Mouse (Mus musculus) ES-Bruce4 (cell line): ENCODE results near the gene Slit3.

Source experiments
- CTCF ChIP-seq: IDR thresholded peaks from one replicate; pipeline ENCODE4 v1.8.1; 2011; ENCODE audit warnings: low read depth, low read length
- EP300 ChIP-seq: IDR thresholded peaks from 2 replicates; pipeline ENCODE4 v1.6.1; 2011; ENCODE audit warnings: low read depth, low read length; ENCODE audit not compliant: insufficient read depth
- POLR2A ChIP-seq: IDR thresholded peaks from one replicate; pipeline ENCODE4 v1.8.1; 2011; ENCODE audit warnings: low read length; ENCODE audit not compliant: insufficient read depth

DNA sequence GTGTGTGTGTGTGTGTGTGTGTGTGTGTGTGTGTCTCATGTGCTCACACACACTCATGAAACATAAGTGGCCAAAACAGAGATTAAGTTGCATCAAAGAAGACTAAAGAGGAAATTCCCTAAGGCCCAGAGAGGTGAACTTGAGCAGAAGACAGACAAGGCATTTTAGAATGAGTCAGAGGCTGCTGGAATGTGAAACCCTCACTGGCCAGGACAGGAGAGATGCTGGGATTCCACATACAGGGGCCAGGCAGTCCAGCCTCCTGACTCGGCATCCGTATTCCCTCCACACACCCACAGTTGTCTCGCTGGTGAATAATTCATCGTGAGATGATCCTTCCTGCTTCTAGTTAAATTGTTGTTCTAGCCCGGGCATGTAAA lies 352.6 kb downstream of the Slit3 start:
- TF ChIP-seq CTCF (no peak), POLR2A (no peak), EP300 (no peak)
